Mouse (Mus musculus) lung, postnatal 0 days (tissue): ENCODE results near the gene Spata25. TPM values are rescaled to one million over a fixed set of nuclear protein-coding genes. Genes with fewer than 3 reads are reported as not detected.

Source experiments
- ATAC-seq: fragments of 200-750 bp; cut with Nextera tagmentation; 2 replicates; pipeline ENCODE4 v1.8.0; 2017; ENCODE audit warnings: moderate library complexity
- DNase-seq: peaks from one replicate; pipeline ENCODE4 v3.0.0-alpha.2; 2016; ENCODE audit warnings: low spot score
- H3K27ac ChIP-seq: fragments of 300-500 bp; sonication (generic); 2 replicates; pipeline ENCODE4 v1.5.1; 2014; ENCODE audit warnings: antibody characterized with exemption, mild to moderate bottlenecking, low read length, mixed read lengths
- H3K27me3 ChIP-seq: fragments of 300-500 bp; sonication (generic); replicated peaks from 2 replicates; pipeline ENCODE4 v1.6.1; 2014; ENCODE audit warnings: low read length, mixed read lengths; ENCODE audit not compliant: insufficient read depth
- H3K36me3 ChIP-seq: fragments of 300-500 bp; sonication (generic); 2 replicates; pipeline ENCODE4 v1.6.1; 2014; ENCODE audit warnings: low read length, mixed read lengths; ENCODE audit not compliant: insufficient read depth
- H3K4me1 ChIP-seq: fragments of 300-500 bp; sonication (generic); 2 replicates; pipeline ENCODE4 v1.6.1; 2014; ENCODE audit warnings: antibody characterized with exemption, low read depth, low read length, mixed read lengths; ENCODE audit not compliant: insufficient read depth
- H3K4me2 ChIP-seq: fragments of 300-500 bp; sonication (generic); replicated peaks from 2 replicates; pipeline ENCODE4 v1.6.1; 2014; ENCODE audit warnings: low read depth, mild to moderate bottlenecking, low read length, moderate library complexity, mixed read lengths
- H3K4me3 ChIP-seq: fragments of 300-500 bp; sonication (generic); 2 replicates; pipeline ENCODE4 v1.5.1; 2014; ENCODE audit warnings: low read depth, low read length
- H3K9ac ChIP-seq: fragments of 300-500 bp; sonication (generic); replicated peaks from 2 replicates; pipeline ENCODE4 v1.6.1; 2014; ENCODE audit warnings: low read depth, mild to moderate bottlenecking
- H3K9me3 ChIP-seq: fragments of 300-500 bp; sonication (generic); 2 replicates; pipeline ENCODE4 v1.6.1; 2016; ENCODE audit warnings: low read length, mixed read lengths
- CTCF ChIP-seq: IDR thresholded peaks from 2 replicates; pipeline ENCODE4 v1.5.1; 2016; ENCODE audit warnings: antibody characterized with exemption, mild to moderate bottlenecking
- EP300 ChIP-seq: IDR thresholded peaks from 2 replicates; pipeline ENCODE4 v1.6.1; 2016; ENCODE audit warnings: antibody characterized with exemption, mild to moderate bottlenecking, control low read depth
- WGBS: fragments of 180-500 bp; shearing (Covaris S2); extraction: QIAGEN DNeasy Blood & Tissue Kit; methylation state at CpG from one replicate; pipeline ENCODE4 v1.1.7; 2014; 5-methylcytosine and 5-hydroxymethylcytosine counted together
- polyA plus RNA-seq: library from polyadenylated mRNA; unstranded; fragments of >200 nt; fragmentation: Nextera tagmentation; extraction: Ambion mirVana; gene quantifications from 2 replicates; pipeline ENCODE4 v1.2.1, GENCODE M21; 2015

Gene Spata25
- polyA plus RNA-seq, 1 experiment from 2014 or later, result not detected

- TF ChIP-seq EP300 (no peak), CTCF (no peak)
- H3K9me3 ChIP-seq, result no peaks in the 10 kb centered on the region
- WGBS, result 90% methylated on average over 8 of the region's 8 CpGs
- no peak overlapping the region for H3K9ac ChIP-seq
- no peaks in the 10 kb centered on the region for H3K36me3 ChIP-seq
- H3K4me1 ChIP-seq, result no peaks in the 10 kb centered on the region
- ATAC-seq (no peak), DNase-seq (no peak)
- no peak overlapping the region for H3K27ac ChIP-seq
- H3K27me3 ChIP-seq, result no peaks in the 10 kb centered on the region
- H3K4me3 ChIP-seq, result no peak overlapping the region
- no peak overlapping the region for H3K4me2 ChIP-seq
Measured at GRCm38 (mm10) chr2:164815821-164816220, 12.5 kb downstream of the Spata25 start.

- no peaks in the 10 kb centered on the region for H3K27me3 ChIP-seq
- no peak overlapping the region for H3K4me2 ChIP-seq
- TF ChIP-seq EP300, result no peak
- no peak for TF ChIP-seq CTCF
- no peaks in the 10 kb centered on the region for H3K4me1 ChIP-seq
- no peak for ATAC-seq
- 83% methylated on average over 5 of the region's 5 CpGs for WGBS
- H3K36me3 ChIP-seq, result no peaks in the 10 kb centered on the region
- no peak overlapping the region for H3K9ac ChIP-seq
- H3K27ac ChIP-seq, result no peak overlapping the region
- no peaks in the 10 kb centered on the region for H3K9me3 ChIP-seq
- no peak overlapping the region for H3K4me3 ChIP-seq
- no peak for DNase-seq
Measured at GRCm38 (mm10) chr2:164815348-164815747, 13.0 kb downstream of the Spata25 start.

- H3K4me2 ChIP-seq, result no peak overlapping the region
- H3K9ac ChIP-seq, result no peak overlapping the region
- 48% methylated on average over 2 of the region's 2 CpGs for WGBS
- ATAC-seq, result no peak
- TF ChIP-seq EP300, result no peak
- no peak for TF ChIP-seq CTCF
- H3K4me3 ChIP-seq, result no peak overlapping the region
- no peaks in the 10 kb centered on the region for H3K27me3 ChIP-seq
- H3K9me3 ChIP-seq, result no peaks in the 10 kb centered on the region
- no peak overlapping the region for H3K27ac ChIP-seq
- H3K4me1 ChIP-seq, result no peaks in the 10 kb centered on the region
- no peaks in the 10 kb centered on the region for H3K36me3 ChIP-seq
- no peak for DNase-seq
Measured at GRCm38 (mm10) chr2:164813557-164813956, 14.8 kb downstream of the Spata25 start.

- Histone ChIP-seq H3K9ac (no peak overlapping the region), H3K27me3 (no peaks in the 10 kb centered on the region), H3K4me3 (no peak overlapping the region), H3K27ac (no peak overlapping the region), H3K9me3 (no peaks in the 10 kb centered on the region), H3K4me1 (peaks cover 4% of the 10 kb centered on the region; the same call in 1 of the 2 replicates), H3K4me2 (no peak overlapping the region), H3K36me3 (no peaks in the 10 kb centered on the region)
- DNase-seq, result no peak
- ATAC-seq, result no peak
- 68% methylated on average over 7 of the region's 7 CpGs for WGBS
- TF ChIP-seq EP300 (no peak), CTCF (no peak)
Measured at GRCm38 (mm10) chr2:164806614-164807013, 21.7 kb downstream of the Spata25 start.

GRCm38 (mm10) chr2:164805332-164805718 is 23.0 kb downstream of the Spata25 start:
- 2% methylated on average over 21 of the region's 21 CpGs for WGBS
- Histone ChIP-seq H3K27ac (peak overlapping the region; percentile 78), H3K36me3 (no peaks in the 10 kb centered on the region), H3K9me3 (no peaks in the 10 kb centered on the region), H3K4me2 (peak overlapping the region; percentile 58), H3K9ac (peak overlapping the region; percentile 56), H3K4me1 (peaks cover 4% of the 10 kb centered on the region; the same call in 1 of the 2 replicates), H3K27me3 (no peaks in the 10 kb centered on the region), H3K4me3 (peak overlapping the region; percentile 79)
- no peak for DNase-seq
- TF ChIP-seq EP300 (no peak), CTCF (no peak)
- peak; percentile 61 for ATAC-seq

GRCm38 (mm10) chr2:164804533-164805331 is 23.6 kb downstream of the Spata25 start, which contains the start of the genes Acot8 and Zswim3:
TSS of gene Acot8 (minus strand) at chr2:164804882.
TSS of gene Zswim3 (plus strand) at chr2:164805098.
- no peaks in the 10 kb centered on the region for H3K9me3 ChIP-seq
- peak; percentile 69; the same call in 1 of the 2 replicates for TF ChIP-seq EP300
- TF ChIP-seq CTCF, result peak; percentile 16
- H3K36me3 ChIP-seq, result no peaks in the 10 kb centered on the region
- ATAC-seq (peak; percentile 98), DNase-seq (peak; percentile 98)
- H3K27me3 ChIP-seq, result no peaks in the 10 kb centered on the region
- peak within 1 kb of the TSS; percentile 78 for H3K27ac ChIP-seq
- peak within 1 kb of the TSS; percentile 70 for H3K9ac ChIP-seq
- H3K4me3 ChIP-seq, result peak within 1 kb of the TSS; percentile 79
- peak within 1 kb of the TSS; percentile 63 for H3K4me2 ChIP-seq
- peaks cover 4% of the 10 kb centered on the region; the same call in 1 of the 2 replicates for H3K4me1 ChIP-seq
- under 1% methylated on average over 47 of the region's 47 CpGs for WGBS
